Mouse (Mus musculus): ENCODE data around the gene Atxn1. TPM values are rescaled to one million over a fixed set of nuclear protein-coding genes. Genes with fewer than 3 reads are reported as not detected.
A peak's percentile ranks its signal among the peaks of the same experiment; 100 is the strongest.

Atxn1 gene
- total and polyA plus RNA-seq, 3 experiments = 8.0 to 13.1 (median 9.7) TPM

GRCm38 (mm10) chr13:45685575-45686308 lies 279.1 kb downstream of the Atxn1 start (continued):
- no peak for TF ChIP-seq CHD1 (IDR thresholded peaks at IDR 0.05; ENCODE audit: low read depth, low read length)
- TF ChIP-seq CTCF (conservative IDR thresholded peaks at IDR 0.05 in 1 of 2, IDR thresholded peaks at IDR 0.05 in 1 of 2; ENCODE audit: low read depth in 2 of 2, low read length in 2 of 2) = no peak
- TF ChIP-seq MAZ (IDR thresholded peaks at IDR 0.05; ENCODE audit: low read depth, low read length) = no peak
- peak; percentile 32; the same call in 1 of the 2 replicates for TF ChIP-seq ZNF384 (IDR thresholded peaks at IDR 0.05; ENCODE audit: low read depth, low read length)
- TF ChIP-seq NRF1 (IDR thresholded peaks at IDR 0.05; ENCODE audit: low read depth, low read length) = no peak
- no peak for TF ChIP-seq PAX5 (IDR thresholded peaks at IDR 0.05; ENCODE audit: low read length)
- TF ChIP-seq MAFK (IDR thresholded peaks at IDR 0.05; ENCODE audit: insufficient replicate concordance, low read length) = peak; percentile 47; the same call in 1 of the 2 replicates
- TF ChIP-seq CHD2 (IDR thresholded peaks at IDR 0.05; ENCODE audit: low read length) = peak; percentile 71
- TF ChIP-seq E2F4 (IDR thresholded peaks at IDR 0.05; ENCODE audit: insufficient replicate concordance, low read depth, low read length) = no peak
- no peak for TF ChIP-seq UBTF (IDR thresholded peaks at IDR 0.05; ENCODE audit: low read depth, low read length)

DNA sequence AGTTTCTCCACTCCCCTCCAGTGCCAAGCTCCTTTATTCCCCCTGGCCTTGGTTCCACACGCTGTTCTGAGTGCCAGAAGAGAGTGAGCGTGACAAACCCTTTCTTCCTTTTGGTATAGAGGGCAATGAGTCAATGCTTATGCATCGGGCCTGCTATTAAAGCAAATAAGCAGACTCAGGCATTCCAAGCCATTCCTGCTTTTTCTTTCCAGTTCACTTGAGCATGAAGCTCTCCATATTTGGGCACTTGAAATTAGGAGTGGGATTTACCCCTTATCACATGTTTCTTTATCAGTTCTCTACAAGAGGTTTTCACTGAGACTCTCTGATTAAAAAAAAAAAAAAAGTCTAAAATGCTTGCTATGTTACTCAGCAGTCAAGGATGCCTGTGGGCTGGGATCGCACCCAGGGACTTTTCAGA lies 279.9 kb downstream of the Atxn1 start:
- no peak overlapping the region; the same call in 1 of the 2 replicates for H3K9ac ChIP-seq (ENCODE audit: insufficient read depth, low read depth)
- no peaks in the 10 kb centered on the region for H3K27me3 ChIP-seq (replicated peaks)
- H3K27ac ChIP-seq (ENCODE audit: insufficient read depth, low read depth) = peak overlapping the region; percentile 43
- DNase-seq (ENCODE audit: extremely low read depth) = no peak
- H3K9me3 ChIP-seq (replicated peaks; ENCODE audit: low read length) = no peaks in the 10 kb centered on the region
- dilution Hi-C loops (cut with MboI; ENCODE audit: extremely low pct_ligation_motif_present, extremely low pct_unique_long_range_greater_than_20kb, low sequenced_read_pairs) (no loop called here), in situ Hi-C loops (cut with MboI; ENCODE audit: low pct_ligation_motif_present, low pct_unique_long_range_greater_than_20kb, low sequenced_read_pairs) (loop anchor here (25.0 kb wide), 1 partner anchor 277 kb away; the partner anchor contains the start of gene Atxn1)
- no peak overlapping the region for H3K4me2 ChIP-seq (ENCODE audit: insufficient read depth, low read depth, poor library complexity, severe bottlenecking)
- peaks cover 11 to 39% of the 10 kb centered on the region in 2 experiments for H3K36me3 ChIP-seq (replicated peaks in 1 of 2; ENCODE audit: control insufficient read depth in 1 of 2, insufficient read depth in 1 of 2, low read length in 1 of 2)
- no peak overlapping the region for H3K4me3 ChIP-seq (replicated peaks in 1 of 3; ENCODE audit: low read depth in 2 of 3, low read length in 2 of 3, poor library complexity in 1 of 3)
- TF ChIP-seq NRF1 (IDR thresholded peaks at IDR 0.05; ENCODE audit: low read depth, low read length) (no peak), ZKSCAN1 (IDR thresholded peaks at IDR 0.05; ENCODE audit: borderline replicate concordance, low read depth, low read length) (no peak), MXI1 (IDR thresholded peaks at IDR 0.05; ENCODE audit: low read depth, low read length) (no peak), PAX5 (IDR thresholded peaks at IDR 0.05; ENCODE audit: low read length) (no peak), TBP (conservative IDR thresholded peaks at IDR 0.05; ENCODE audit: low read depth, low read length) (no peak), CHD2 (IDR thresholded peaks at IDR 0.05; ENCODE audit: low read length) (no peak), KAT2A (IDR thresholded peaks at IDR 0.05; ENCODE audit: insufficient replicate concordance, low read length) (no peak), MAX (IDR thresholded peaks at IDR 0.05; ENCODE audit: low read length) (no peak), SMC3 (IDR thresholded peaks at IDR 0.05; ENCODE audit: low read depth, low read length) (no peak), CTCF (conservative IDR thresholded peaks at IDR 0.05 in 1 of 2, IDR thresholded peaks at IDR 0.05 in 1 of 2; ENCODE audit: low read depth in 2 of 2, low read length in 2 of 2) (no peak), IRF4 (IDR thresholded peaks at IDR 0.05; ENCODE audit: low read depth, low read length) (no peak), ETS1 (conservative IDR thresholded peaks at IDR 0.05; ENCODE audit: low read depth, low read length) (no peak), POLR2AphosphoS2 (IDR thresholded peaks at IDR 0.05; ENCODE audit: low read depth, low read length) (no peak), ZMIZ1 (IDR thresholded peaks at IDR 0.05; ENCODE audit: low read depth, low read length) (no peak)
- H3K79me2 ChIP-seq (replicated peaks; ENCODE audit: control insufficient read depth, extremely low read depth, insufficient read depth, poor library complexity, severe bottlenecking) = peaks cover 10% of the 10 kb centered on the region; the same call in 1 of the 2 replicates
- peaks cover 52 to 91% of the 10 kb centered on the region in 2 experiments for H3K4me1 ChIP-seq (ENCODE audit: control insufficient read depth in 1 of 2, insufficient read depth in 2 of 2)
